Mouse (Mus musculus) forebrain, embryonic 14.5 days (tissue): ENCODE measurements around the gene Tufm. TPM values are rescaled to one million over a fixed set of nuclear protein-coding genes. Genes with fewer than 3 reads are reported as not detected.
A peak's percentile ranks its signal among the peaks of the same experiment; 100 is the strongest.

Source experiments
- ATAC-seq: fragments of 200-750 bp; cut with Nextera tagmentation; 2 replicates; pipeline ENCODE4 v1.8.0; 2017; ENCODE audit warnings: mild to moderate bottlenecking, moderate library complexity
- DNase-seq: peaks from one replicate; pipeline ENCODE4 v3.0.0-alpha.2; 2015; ENCODE audit warnings: low spot score
- H3K27ac ChIP-seq: fragments of 300-500 bp; sonication (generic); 2 replicates; pipeline ENCODE4 v1.5.1; 2014; ENCODE audit warnings: low read depth, mild to moderate bottlenecking, control low read depth, low read length, moderate library complexity
- H3K27me3 ChIP-seq: fragments of 300-500 bp; sonication (generic); replicated peaks from 2 replicates; pipeline ENCODE4 v1.6.1; 2014; ENCODE audit warnings: low read length, control low read depth, mixed read lengths; ENCODE audit not compliant: control insufficient read depth, insufficient read depth
- H3K36me3 ChIP-seq: fragments of 300-500 bp; sonication (generic); 2 replicates; pipeline ENCODE4 v1.6.1; 2014; ENCODE audit warnings: low read length, control low read depth; ENCODE audit not compliant: control insufficient read depth, insufficient read depth
- H3K4me1 ChIP-seq: fragments of 300-500 bp; sonication (generic); 2 replicates; pipeline ENCODE4 v1.6.1; 2014; ENCODE audit warnings: antibody characterized with exemption, low read length, control low read depth; ENCODE audit not compliant: control insufficient read depth, insufficient read depth
- H3K4me2 ChIP-seq: fragments of 300-500 bp; sonication (generic); 2 replicates; pipeline ENCODE4 v1.6.1; 2014; ENCODE audit warnings: mild to moderate bottlenecking, control low read depth, low read length
- H3K4me3 ChIP-seq: fragments of 300-500 bp; sonication (generic); 2 replicates; pipeline ENCODE4 v1.5.1; 2014; ENCODE audit warnings: low read depth, low read length, control low read depth
- H3K9ac ChIP-seq: fragments of 300-500 bp; sonication (generic); 2 replicates; pipeline ENCODE4 v1.6.1; 2014; ENCODE audit warnings: mild to moderate bottlenecking, low read length, control low read depth, moderate library complexity
- H3K9me3 ChIP-seq: fragments of 300-500 bp; sonication (generic); replicated peaks from 2 replicates; pipeline ENCODE4 v1.6.1; 2016; ENCODE audit warnings: low read length, control low read depth, mixed read lengths; ENCODE audit not compliant: control insufficient read depth
- WGBS: fragments of 180-500 bp; shearing (Covaris S2); extraction: QIAGEN DNeasy Blood & Tissue Kit; methylation state at CpG from one replicate; pipeline ENCODE4 v1.1.7; 2014; 5-methylcytosine and 5-hydroxymethylcytosine counted together
- polyA plus RNA-seq: library from polyadenylated mRNA; unstranded; fragments of >200 nt; fragmentation: Nextera tagmentation; extraction: Ambion mirVana; gene quantifications from 2 replicates; pipeline ENCODE4 v1.2.1, GENCODE M21; 2014

Tufm gene
- polyA plus RNA-seq, 1 experiment from 2014 or later = 135 TPM

DNA sequence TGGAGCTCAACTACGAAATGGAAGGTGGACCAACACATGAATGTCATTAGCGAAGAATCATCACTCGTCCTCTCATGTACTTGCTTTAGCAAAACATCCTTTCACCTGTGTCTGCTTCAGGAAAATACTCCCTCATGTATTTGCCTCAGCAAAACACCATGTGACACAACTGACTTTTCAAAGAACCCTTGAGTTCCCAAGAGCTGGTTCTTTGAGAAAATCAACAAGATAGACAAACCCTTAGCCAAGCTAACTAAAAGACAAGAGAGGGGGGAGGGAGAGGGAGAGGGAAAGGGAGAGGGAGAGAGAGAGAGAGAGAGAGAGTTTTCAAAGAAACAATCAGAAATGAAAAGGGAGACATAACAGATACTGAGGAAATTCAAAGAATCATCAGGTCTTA, 36.2 kb downstream of the Tufm start:
- Histone ChIP-seq H3K9ac (no peak overlapping the region), H3K9me3 (no peaks in the 10 kb centered on the region), H3K36me3 (no peaks in the 10 kb centered on the region), H3K4me3 (no peak overlapping the region), H3K27ac (no peak overlapping the region), H3K4me1 (no peaks in the 10 kb centered on the region), H3K4me2 (no peak overlapping the region), H3K27me3 (no peaks in the 10 kb centered on the region)
- DNase-seq = no peak
- ATAC-seq = no peak
- WGBS = 89% methylated on average over 3 of the region's 3 CpGs

GRCm38 (mm10) chr7:126528166-126528577, 41.0 kb downstream of the Tufm start:
- Histone ChIP-seq H3K27me3 (no peaks in the 10 kb centered on the region), H3K4me1 (no peaks in the 10 kb centered on the region), H3K27ac (peak overlapping the region; percentile 68; the same call in 1 of the 2 replicates), H3K4me3 (no peak overlapping the region), H3K36me3 (no peaks in the 10 kb centered on the region), H3K9ac (peak overlapping the region; percentile 52), H3K4me2 (0 out of 2 replicates have a peak overlapping the region, but pooled peaks have one; percentile 10), H3K9me3 (no peaks in the 10 kb centered on the region)
- 0% methylated on average over 1 of the region's 1 CpGs for WGBS
- ATAC-seq (peak; percentile 54), DNase-seq (peak; percentile 94)

- WGBS = 73% methylated on average over 1 of the region's 1 CpGs
- no peak for ATAC-seq
- no peak overlapping the region for H3K27ac ChIP-seq
These were observed 46.3 kb downstream of the Tufm start for GRCm38 (mm10) chr7:126533434-126533833.

GRCm38 (mm10) chr7:126535766-126536165, 48.6 kb downstream of the Tufm start:
- ATAC-seq (no peak), DNase-seq (peak; percentile 19)
- Histone ChIP-seq H3K4me2 (peak overlapping the region; percentile 83), H3K9ac (peak overlapping the region; percentile 74), H3K27ac (no peak overlapping the region), H3K36me3 (no peaks in the 10 kb centered on the region), H3K9me3 (no peaks in the 10 kb centered on the region), H3K27me3 (no peaks in the 10 kb centered on the region; the same call in 1 of the 2 replicates), H3K4me3 (peak overlapping the region; percentile 42), H3K4me1 (no peaks in the 10 kb centered on the region)
- WGBS = 2% methylated on average over 28 of the region's 28 CpGs

More at GRCm38 (mm10) chr7:126533434-126533833, 46.3 kb downstream of the Tufm start:
- no peak for DNase-seq
- no peaks in the 10 kb centered on the region; the same call in 1 of the 2 replicates for H3K27me3 ChIP-seq
- no peak overlapping the region for H3K4me2 ChIP-seq
- no peaks in the 10 kb centered on the region for H3K4me1 ChIP-seq
- H3K9me3 ChIP-seq = no peaks in the 10 kb centered on the region
- H3K4me3 ChIP-seq = no peak overlapping the region
- H3K9ac ChIP-seq = no peak overlapping the region
- H3K36me3 ChIP-seq = no peaks in the 10 kb centered on the region

DNA sequence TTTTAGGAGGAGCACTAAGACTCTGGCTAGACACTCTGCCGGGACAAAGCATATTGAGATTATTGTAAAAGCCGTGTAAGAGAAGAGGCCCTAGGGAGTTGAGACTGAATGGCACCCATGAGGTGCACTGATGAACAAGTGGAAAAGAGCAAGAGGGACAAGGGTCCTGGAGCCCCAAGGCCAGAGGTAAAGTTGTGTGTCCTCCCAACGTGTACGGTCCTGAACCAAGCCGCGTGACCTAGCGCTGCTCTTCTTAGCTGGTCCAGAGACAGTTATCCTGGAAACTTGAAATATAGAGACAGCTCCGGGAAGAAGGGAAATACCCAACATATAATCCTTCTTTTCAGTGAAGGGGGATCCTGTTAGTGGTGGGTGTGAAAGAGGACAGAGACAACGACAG, 49.3 kb downstream of the Tufm start:
- no peak for DNase-seq
- H3K9ac ChIP-seq = peak overlapping the region; percentile 74; the same call in 1 of the 2 replicates
- H3K4me3 ChIP-seq = peak overlapping the region; percentile 42
- H3K27ac ChIP-seq = no peak overlapping the region
- no peaks in the 10 kb centered on the region; the same call in 1 of the 2 replicates for H3K27me3 ChIP-seq
- no peak for ATAC-seq
- no peaks in the 10 kb centered on the region for H3K9me3 ChIP-seq
- no peaks in the 10 kb centered on the region for H3K4me1 ChIP-seq
- no peaks in the 10 kb centered on the region for H3K36me3 ChIP-seq
- 53% methylated on average over 9 of the region's 9 CpGs for WGBS
- peak overlapping the region; percentile 83 for H3K4me2 ChIP-seq

GRCm38 (mm10) chr7:126537820-126538585, 50.8 kb downstream of the Tufm start:
- Histone ChIP-seq H3K9me3 (no peaks in the 10 kb centered on the region), H3K4me2 (no peak overlapping the region), H3K27me3 (no peaks in the 10 kb centered on the region; the same call in 1 of the 2 replicates), H3K27ac (no peak overlapping the region), H3K4me3 (no peak overlapping the region), H3K36me3 (no peaks in the 10 kb centered on the region), H3K4me1 (no peaks in the 10 kb centered on the region), H3K9ac (no peak overlapping the region)
- ATAC-seq = no peak
- 69% methylated on average over 5 of the region's 5 CpGs for WGBS
- peak; percentile 36 for DNase-seq

Other genes starting within 250 kb of the Tufm start
- gene Sbk1, start 214.7 kb upstream of the Tufm start, polyA plus RNA-seq = 289 and 315 TPM in 2 replicates
- 0.50 and 0.91 TPM in 2 replicates for gene Lat, start 117.8 kb upstream of the Tufm start, polyA plus RNA-seq
- 48.4 and 53.8 TPM in 2 replicates for gene Spns1, start 109.9 kb upstream of the Tufm start, polyA plus RNA-seq
- gene Nfatc2ip, start 90.6 kb upstream of the Tufm start, polyA plus RNA-seq = 3.7 and 4.1 TPM in 2 replicates
- 0.33 TPM in 1 of 2 replicates, not detected in the other for gene Cd19, start 72.5 kb upstream of the Tufm start, polyA plus RNA-seq
- gene Rabep2, start 58.6 kb upstream of the Tufm start, polyA plus RNA-seq = 15.6 and 21.4 TPM in 2 replicates
- gene Atp2a1, start 24.3 kb upstream of the Tufm start, polyA plus RNA-seq = 0.12 and 0.24 TPM in 2 replicates
- 49.2 and 59.5 TPM in 2 replicates for gene Sh2b1, start 11.9 kb upstream of the Tufm start, polyA plus RNA-seq
- gene Atxn2l, start 16.1 kb downstream of the Tufm start, polyA plus RNA-seq = 36.5 and 46.3 TPM in 2 replicates
- 163 and 182 TPM in 2 replicates for gene Eif3c, start 79.0 kb downstream of the Tufm start, polyA plus RNA-seq
- gene Apobr, start 97.6 kb downstream of the Tufm start, polyA plus RNA-seq = 0.21 and 0.44 TPM in 2 replicates
- 24.0 and 28.0 TPM in 2 replicates for gene Cln3, start 98.5 kb downstream of the Tufm start, polyA plus RNA-seq
- gene Il27, start 107.6 kb downstream of the Tufm start, polyA plus RNA-seq = not detected in 2 replicates
- 7.0 and 8.5 TPM in 2 replicates for gene Nupr1, start 143.5 kb downstream of the Tufm start, polyA plus RNA-seq
- gene Sgf29, start 161.9 kb downstream of the Tufm start, polyA plus RNA-seq = 61.3 and 66.1 TPM in 2 replicates
- 3.3 and 5.7 TPM in 2 replicates for gene Sult1a1, start 189.1 kb downstream of the Tufm start, polyA plus RNA-seq
- 147 and 164 TPM in 2 replicates for gene Bola2, start 208.0 kb downstream of the Tufm start, polyA plus RNA-seq
- gene Slx1b, start 208.4 kb downstream of the Tufm start, polyA plus RNA-seq = 8.8 and 10.1 TPM in 2 replicates
- gene Coro1a, start 220.4 kb downstream of the Tufm start, polyA plus RNA-seq = 97.2 and 111 TPM in 2 replicates